Mouse (Mus musculus) embryonic fibroblast, embryonic 13.5 days (primary cell): ENCODE data around the gene Gucy2g. TPM values are rescaled to one million over a fixed set of nuclear protein-coding genes. Genes with fewer than 3 reads are reported as not detected.

Experiments used
- H3K27ac ChIP-seq: 2 replicates; pipeline ENCODE4 v1.5.1; 2012; ENCODE audit warnings: low read length, control low read depth, inconsistent platforms; ENCODE audit not compliant: insufficient read depth
- H3K4me1 ChIP-seq: 2 replicates; pipeline ENCODE4 v1.6.1; 2011; ENCODE audit warnings: low read length; ENCODE audit not compliant: control insufficient read depth, insufficient read depth
- H3K4me3 ChIP-seq: 2 replicates; pipeline ENCODE4 v1.5.1; 2011; ENCODE audit warnings: mild to moderate bottlenecking, control low read depth, low read length; ENCODE audit not compliant: insufficient read depth
- CTCF ChIP-seq: IDR thresholded peaks from 2 replicates; pipeline ENCODE4 v1.5.1; 2011; ENCODE audit warnings: mild to moderate bottlenecking, control low read depth, low read length, moderate library complexity, borderline replicate concordance; ENCODE audit not compliant: insufficient read depth
- POLR2A ChIP-seq: IDR thresholded peaks from 2 replicates; pipeline ENCODE4 v1.6.1; 2011; ENCODE audit warnings: low read depth, mild to moderate bottlenecking, control low read depth, low read length, moderate library complexity
- polyA plus RNA-seq: library from polyadenylated mRNA; stranded (reverse); fragments of >200 nt; gene quantifications from 2 replicates; pipeline ENCODE4 v1.2.4, GENCODE M21; 2011; ENCODE audit warnings: low read depth; ENCODE audit not compliant: missing spikeins, insufficient read length

Gucy2g gene
- polyA plus RNA-seq, 1 experiment, result not detected

- Histone ChIP-seq H3K4me1 (no peaks in the 10 kb centered on the region), H3K27ac (no peak overlapping the region), H3K4me3 (no peak overlapping the region)
- TF ChIP-seq POLR2A (no peak), CTCF (no peak)
Measured at GRCm38 (mm10) chr19:55213617-55214340, 27.3 kb downstream of the Gucy2g start.

DNA sequence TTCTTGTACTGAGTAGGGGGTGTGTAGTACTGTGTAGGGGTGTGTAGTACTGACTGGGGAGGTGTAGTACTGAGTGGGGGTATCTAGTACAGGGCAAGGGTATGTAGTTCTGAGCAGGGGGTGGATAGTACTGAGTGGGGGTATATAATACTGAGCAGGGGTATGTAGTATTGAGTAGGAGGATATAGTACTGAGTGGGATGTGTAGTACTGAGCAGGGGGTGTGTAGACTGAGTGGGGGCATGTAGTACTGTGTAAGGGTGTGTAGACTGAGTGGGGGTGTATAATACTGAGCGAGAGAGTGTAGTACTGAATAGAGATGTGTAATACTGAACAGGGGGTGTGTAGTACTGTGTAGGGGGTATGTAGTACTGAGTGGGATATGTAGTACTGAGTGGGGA lies 29.3 kb downstream of the Gucy2g start:
- no peak for TF ChIP-seq CTCF
- TF ChIP-seq POLR2A, result no peak
- no peaks in the 10 kb centered on the region for H3K4me1 ChIP-seq
- H3K4me3 ChIP-seq, result no peak overlapping the region
- no peak overlapping the region for H3K27ac ChIP-seq

GRCm38 (mm10) chr19:55209084-55209483 lies 32.0 kb downstream of the Gucy2g start:
- no peak for TF ChIP-seq CTCF
- TF ChIP-seq POLR2A, result no peak
- Histone ChIP-seq H3K4me3 (no peak overlapping the region), H3K4me1 (no peaks in the 10 kb centered on the region), H3K27ac (no peak overlapping the region)

GRCm38 (mm10) chr19:55208654-55209053 lies 32.4 kb downstream of the Gucy2g start:
- no peak overlapping the region for H3K4me3 ChIP-seq
- TF ChIP-seq POLR2A, result no peak
- H3K4me1 ChIP-seq, result no peaks in the 10 kb centered on the region
- no peak overlapping the region for H3K27ac ChIP-seq

DNA sequence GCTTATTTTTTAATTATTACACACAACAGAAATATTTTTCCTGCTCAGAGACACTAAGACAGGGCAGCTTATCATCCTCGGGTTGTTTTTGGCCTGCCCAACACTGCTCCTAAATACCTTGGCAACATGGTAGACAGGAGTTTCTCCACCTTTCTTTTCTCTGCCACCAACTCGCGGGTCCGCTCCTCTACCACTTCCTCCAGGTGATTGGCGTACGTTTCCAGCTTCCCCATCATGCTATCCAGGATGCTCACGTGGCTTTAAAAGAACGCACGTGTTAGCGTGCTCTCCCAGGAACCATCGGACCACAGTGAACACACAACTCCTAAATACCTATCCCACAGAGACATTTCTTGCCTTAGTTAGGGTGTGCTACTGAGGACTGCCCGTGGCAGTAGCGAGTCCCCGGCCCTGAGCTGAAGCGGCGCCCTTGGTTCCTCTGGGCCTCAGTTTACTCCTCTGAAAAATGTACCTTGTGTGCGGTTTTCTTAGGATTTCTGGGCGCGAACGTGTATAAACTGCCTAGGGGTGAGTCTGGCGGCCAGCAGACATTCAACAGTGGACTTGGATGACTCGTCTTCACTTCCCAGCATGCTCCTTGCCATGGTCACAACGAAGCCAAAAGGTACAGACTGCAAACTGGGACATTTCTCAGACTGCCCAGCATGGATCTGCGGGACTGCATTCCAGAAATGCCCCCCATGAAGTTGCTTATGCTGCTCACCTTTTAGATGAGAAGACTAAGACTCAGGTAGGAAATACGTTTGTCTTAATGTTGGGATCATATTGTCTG lies 33.1 kb downstream of the Gucy2g start:
- TF ChIP-seq POLR2A (no peak), CTCF (no peak)
- no peaks in the 10 kb centered on the region for H3K4me1 ChIP-seq
- no peak overlapping the region for H3K4me3 ChIP-seq
- H3K27ac ChIP-seq, result no peak overlapping the region

DNA sequence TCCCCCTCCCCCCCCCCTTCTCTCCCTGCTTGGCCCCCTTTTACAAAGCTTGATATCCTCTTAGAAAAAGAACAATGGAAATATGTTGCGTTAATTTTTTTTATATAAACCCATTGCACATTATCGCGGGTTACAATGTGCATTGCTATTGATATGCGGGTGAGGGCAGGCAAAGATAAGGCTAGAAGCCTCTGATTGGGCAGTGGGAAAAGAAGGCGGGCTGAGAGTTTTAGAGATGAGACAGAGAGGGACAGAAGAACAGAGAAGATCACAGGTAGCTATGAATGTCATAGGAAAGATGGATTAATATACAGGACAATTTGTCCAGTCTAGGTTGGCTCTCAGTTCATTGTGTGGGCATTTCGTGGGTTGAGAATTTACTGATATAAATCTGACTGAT lies 33.8 kb downstream of the Gucy2g start:
- no peaks in the 10 kb centered on the region for H3K4me1 ChIP-seq
- H3K27ac ChIP-seq, result no peak overlapping the region
- H3K4me3 ChIP-seq, result no peak overlapping the region
- no peak for TF ChIP-seq POLR2A
- no peak for TF ChIP-seq CTCF

GRCm38 (mm10) chr19:55206482-55207138 lies 34.4 kb downstream of the Gucy2g start:
- Histone ChIP-seq H3K27ac (no peak overlapping the region), H3K4me1 (no peaks in the 10 kb centered on the region), H3K4me3 (no peak overlapping the region)
- TF ChIP-seq CTCF, result no peak; the same call in 1 of the 2 replicates
- TF ChIP-seq POLR2A, result no peak

- TF ChIP-seq POLR2A (no peak), CTCF (peak; percentile 41)
- H3K27ac ChIP-seq, result no peak overlapping the region
- no peak overlapping the region for H3K4me3 ChIP-seq
- no peaks in the 10 kb centered on the region for H3K4me1 ChIP-seq
Measured at GRCm38 (mm10) chr19:55198303-55198702, 42.7 kb downstream of the Gucy2g start.

DNA sequence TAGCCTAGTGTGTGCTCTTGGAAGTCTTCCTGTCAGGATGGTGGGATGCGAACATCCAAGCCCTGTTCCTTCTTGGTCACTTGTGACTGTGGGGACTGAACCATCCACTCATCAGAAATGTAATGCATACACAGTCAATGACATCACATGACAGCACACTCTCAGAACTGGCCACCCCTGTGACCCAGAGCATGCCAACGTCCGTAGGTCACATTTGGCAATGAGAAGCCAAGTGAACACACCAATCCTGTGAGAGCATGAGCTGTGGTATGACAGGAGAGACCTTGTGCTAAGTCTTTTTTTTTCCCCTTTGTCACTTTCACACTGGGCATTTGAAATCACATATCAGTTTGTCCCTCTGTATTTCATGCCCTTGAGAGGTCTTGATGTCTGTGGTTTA lies 45.5 kb downstream of the Gucy2g start:
- H3K4me1 ChIP-seq, result no peaks in the 10 kb centered on the region
- no peak overlapping the region for H3K27ac ChIP-seq
- TF ChIP-seq CTCF (no peak), POLR2A (no peak)
- no peak overlapping the region for H3K4me3 ChIP-seq

DNA sequence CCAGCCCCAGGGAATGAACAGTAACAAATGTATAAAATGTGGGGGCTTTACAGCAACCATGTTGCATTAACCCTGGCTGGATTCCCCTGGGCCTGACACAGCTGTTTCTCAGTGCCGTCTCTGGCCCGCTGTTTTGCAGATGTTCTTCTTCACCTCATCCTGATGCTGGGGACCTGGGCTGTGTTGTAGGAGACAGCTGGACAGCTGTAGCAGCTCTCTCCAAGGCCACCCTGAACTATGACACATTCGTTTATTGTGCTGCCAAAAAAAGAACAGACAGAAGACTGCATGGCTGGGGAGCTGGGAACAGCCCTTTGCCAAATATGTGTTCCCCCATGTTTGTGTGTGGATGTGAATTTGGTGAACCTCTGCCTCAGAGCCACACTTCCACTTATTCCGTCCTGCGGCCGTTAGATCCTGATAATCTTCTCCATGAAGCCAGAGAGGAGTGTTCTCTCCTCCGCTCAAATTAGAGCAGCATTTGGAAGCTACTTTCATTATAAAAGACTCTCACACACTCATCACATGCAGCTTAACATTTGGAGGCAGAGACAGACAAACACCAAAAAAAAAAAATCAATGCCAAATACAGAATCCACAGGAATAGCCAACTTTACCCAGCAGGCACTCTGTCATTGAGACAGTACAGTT lies 46.4 kb downstream of the Gucy2g start:
- H3K4me3 ChIP-seq, result no peak overlapping the region
- H3K4me1 ChIP-seq, result no peaks in the 10 kb centered on the region
- H3K27ac ChIP-seq, result no peak overlapping the region
- TF ChIP-seq POLR2A (no peak), CTCF (no peak)
